Mouse (Mus musculus) intestine, embryonic 16.5 days (tissue): ENCODE measurements around the gene Foxp1. TPM values are rescaled to one million over a fixed set of nuclear protein-coding genes. Genes with fewer than 3 reads are reported as not detected.
A peak's percentile ranks its signal among the peaks of the same experiment; 100 is the strongest.

Experiments
- ATAC-seq: fragments of 200-750 bp; cut with Nextera tagmentation; 2 replicates; pipeline ENCODE4 v1.8.0; 2017; ENCODE audit warnings: moderate TSS enrichment, moderate library complexity
- H3K27ac ChIP-seq: fragments of 300-500 bp; sonication (generic); 2 replicates; pipeline ENCODE4 v1.5.1; 2014; ENCODE audit warnings: mild to moderate bottlenecking, low read length
- H3K27me3 ChIP-seq: fragments of 300-500 bp; sonication (generic); replicated peaks from 2 replicates; pipeline ENCODE4 v1.6.1; 2014; ENCODE audit warnings: low read length, control low read depth, mixed read lengths; ENCODE audit not compliant: control insufficient read depth, insufficient read depth
- H3K36me3 ChIP-seq: fragments of 300-500 bp; sonication (generic); 2 replicates; pipeline ENCODE4 v1.6.1; 2014; ENCODE audit warnings: low read length, control low read depth; ENCODE audit not compliant: control insufficient read depth, insufficient read depth
- H3K4me1 ChIP-seq: fragments of 300-500 bp; sonication (generic); 2 replicates; pipeline ENCODE4 v1.6.1; 2014; ENCODE audit warnings: low read length, control low read depth, mixed read lengths; ENCODE audit not compliant: control insufficient read depth, insufficient read depth
- H3K4me2 ChIP-seq: fragments of 300-500 bp; sonication (generic); 2 replicates; pipeline ENCODE4 v1.6.1; 2014; ENCODE audit warnings: low read depth, low read length, control low read depth
- H3K4me3 ChIP-seq: fragments of 300-500 bp; sonication (generic); 2 replicates; pipeline ENCODE4 v1.5.1; 2014; ENCODE audit warnings: mild to moderate bottlenecking, low read length
- H3K9ac ChIP-seq: fragments of 300-500 bp; sonication (generic); 2 replicates; pipeline ENCODE4 v1.6.1; 2014; ENCODE audit warnings: low read depth, low read length
- H3K9me3 ChIP-seq: fragments of 300-500 bp; sonication (generic); 2 replicates; pipeline ENCODE4 v1.6.1; 2016; ENCODE audit warnings: low read length, control low read depth; ENCODE audit not compliant: control insufficient read depth
- WGBS: fragments of 180-500 bp; shearing (Covaris S2); extraction: QIAGEN DNeasy Blood & Tissue Kit; methylation state at CpG from one replicate; pipeline ENCODE4 v1.1.7; 2014; 5-methylcytosine and 5-hydroxymethylcytosine counted together
- polyA plus RNA-seq: library from polyadenylated mRNA; unstranded; fragments of >200 nt; fragmentation: Nextera tagmentation; extraction: Ambion mirVana; gene quantifications from 2 replicates; pipeline ENCODE4 v1.2.1, GENCODE M21; 2015

Foxp1 gene
- polyA plus RNA-seq, 1 experiment from 2014 or later = 74.8 TPM

DNA sequence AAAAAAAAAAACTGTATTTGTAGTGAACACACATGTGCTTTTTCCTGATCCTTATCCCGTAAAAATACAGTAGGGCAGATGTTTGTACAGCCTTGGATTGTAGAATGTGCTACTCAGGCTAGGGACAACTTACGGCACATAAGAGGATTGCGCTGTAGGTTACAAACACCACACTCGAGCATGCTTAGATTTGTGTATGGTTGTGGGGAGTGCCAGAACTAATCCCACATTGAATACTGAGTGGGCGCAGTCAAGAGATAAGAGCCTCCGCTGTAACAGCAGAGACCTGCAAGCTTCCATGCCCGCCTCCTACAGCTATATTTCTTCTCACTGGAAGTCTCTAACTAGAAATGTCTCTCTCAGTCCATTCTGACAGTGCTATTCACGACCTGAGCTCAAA lies 286.9 kb downstream of the Foxp1 start:
- Histone ChIP-seq H3K36me3 (no peaks in the 10 kb centered on the region), H3K27ac (no peak overlapping the region; the same call in 1 of the 2 replicates), H3K4me3 (no peak overlapping the region), H3K4me1 (peaks cover 4% of the 10 kb centered on the region; the same call in 1 of the 2 replicates), H3K9ac (no peak overlapping the region), H3K9me3 (no peaks in the 10 kb centered on the region), H3K27me3 (no peaks in the 10 kb centered on the region), H3K4me2 (no peak overlapping the region)
- WGBS = 70% methylated on average over 8 of the region's 8 CpGs
- ATAC-seq = no peak

- 78% methylated on average over 10 of the region's 10 CpGs for WGBS
- ATAC-seq = no peak
- H3K27ac ChIP-seq = no peak overlapping the region
Measured at GRCm38 (mm10) chr6:99233411-99233810, 289.1 kb downstream of the Foxp1 start.

GRCm38 (mm10) chr6:99228336-99228870 lies 294.1 kb downstream of the Foxp1 start:
- no peak overlapping the region for H3K27ac ChIP-seq
- 79% methylated on average over 6 of the region's 6 CpGs for WGBS

More at GRCm38 (mm10) chr6:99233411-99233810, 289.1 kb downstream of the Foxp1 start:
- H3K9ac ChIP-seq = no peak overlapping the region
- peaks cover 4% of the 10 kb centered on the region; the same call in 1 of the 2 replicates for H3K4me1 ChIP-seq
- no peaks in the 10 kb centered on the region for H3K9me3 ChIP-seq
- no peaks in the 10 kb centered on the region for H3K36me3 ChIP-seq
- no peak overlapping the region for H3K4me2 ChIP-seq
- H3K4me3 ChIP-seq = no peak overlapping the region
- no peaks in the 10 kb centered on the region for H3K27me3 ChIP-seq

DNA sequence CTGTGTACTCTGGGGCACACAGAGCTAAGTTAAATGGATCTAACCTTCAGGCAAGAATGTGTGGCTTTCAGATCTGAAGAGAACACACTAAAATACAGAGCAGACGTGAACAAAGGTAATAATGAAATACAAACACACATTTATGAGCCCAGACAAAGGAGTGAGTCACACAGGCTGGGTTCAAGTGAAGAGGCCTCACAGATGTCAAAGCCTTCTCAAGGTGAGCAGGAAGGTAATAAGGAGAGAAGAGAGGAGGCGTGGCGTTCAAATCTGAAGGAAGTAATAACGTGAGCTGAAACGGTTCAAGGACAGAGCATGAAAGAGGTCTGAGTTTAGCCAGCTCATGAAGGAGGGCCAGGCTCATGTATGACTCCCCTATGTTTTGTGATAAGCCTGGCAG lies 301.4 kb downstream of the Foxp1 start:
- Histone ChIP-seq H3K27me3 (no peaks in the 10 kb centered on the region), H3K9me3 (no peaks in the 10 kb centered on the region), H3K4me1 (peaks cover 14% of the 10 kb centered on the region; the same call in 1 of the 2 replicates), H3K9ac (no peak overlapping the region), H3K36me3 (no peaks in the 10 kb centered on the region), H3K27ac (peak overlapping the region; percentile 81), H3K4me2 (no peak overlapping the region), H3K4me3 (no peak overlapping the region)
- 63% methylated on average over 5 of the region's 5 CpGs for WGBS
- ATAC-seq = peak; percentile 90

More at GRCm38 (mm10) chr6:99228336-99228870, 294.1 kb downstream of the Foxp1 start:
- Histone ChIP-seq H3K4me2 (no peak overlapping the region), H3K36me3 (no peaks in the 10 kb centered on the region), H3K4me3 (no peak overlapping the region), H3K9me3 (no peaks in the 10 kb centered on the region), H3K4me1 (peaks cover 10% of the 10 kb centered on the region; the same call in 1 of the 2 replicates), H3K9ac (no peak overlapping the region), H3K27me3 (no peaks in the 10 kb centered on the region)
- ATAC-seq = no peak

GRCm38 (mm10) chr6:99220472-99220871 lies 302.0 kb downstream of the Foxp1 start:
- Histone ChIP-seq H3K4me3 (no peak overlapping the region), H3K27me3 (no peaks in the 10 kb centered on the region), H3K27ac (peak overlapping the region; percentile 81; the same call in 1 of the 2 replicates), H3K36me3 (no peaks in the 10 kb centered on the region), H3K4me1 (peaks cover 14% of the 10 kb centered on the region; the same call in 1 of the 2 replicates), H3K4me2 (no peak overlapping the region), H3K9me3 (no peaks in the 10 kb centered on the region), H3K9ac (no peak overlapping the region)
- ATAC-seq = no peak
- 98% methylated on average over 3 of the region's 3 CpGs for WGBS

DNA sequence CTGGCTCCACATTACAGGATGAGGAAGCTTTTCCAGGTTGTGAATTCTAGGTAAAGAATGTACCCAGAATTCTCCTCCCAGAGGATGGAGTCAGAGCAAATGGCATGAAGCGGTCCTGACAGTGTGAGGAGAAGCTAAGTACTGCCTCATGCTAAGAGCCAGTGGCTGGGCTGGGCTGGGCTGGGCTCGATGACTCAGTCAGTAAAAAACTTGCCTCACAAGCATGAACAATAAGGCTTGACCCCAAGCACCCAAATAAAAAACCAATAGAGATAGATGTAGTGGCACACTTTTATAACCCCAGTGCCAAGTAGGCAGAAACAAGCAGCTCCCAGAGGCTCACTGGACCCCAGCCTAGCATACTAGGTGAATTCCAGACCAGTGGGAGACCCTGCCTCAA lies 304.7 kb downstream of the Foxp1 start:
- H3K27me3 ChIP-seq = no peaks in the 10 kb centered on the region
- 0 out of 2 replicates have a peak, but pooled peaks have one; percentile 52 for ATAC-seq
- WGBS = 65% methylated on average over 2 of the region's 2 CpGs
- H3K4me2 ChIP-seq = no peak overlapping the region
- H3K9ac ChIP-seq = no peak overlapping the region
- H3K4me3 ChIP-seq = no peak overlapping the region
- peaks cover 11% of the 10 kb centered on the region; the same call in 1 of the 2 replicates for H3K4me1 ChIP-seq
- no peaks in the 10 kb centered on the region for H3K9me3 ChIP-seq
- no peak overlapping the region for H3K27ac ChIP-seq
- H3K36me3 ChIP-seq = no peaks in the 10 kb centered on the region

DNA sequence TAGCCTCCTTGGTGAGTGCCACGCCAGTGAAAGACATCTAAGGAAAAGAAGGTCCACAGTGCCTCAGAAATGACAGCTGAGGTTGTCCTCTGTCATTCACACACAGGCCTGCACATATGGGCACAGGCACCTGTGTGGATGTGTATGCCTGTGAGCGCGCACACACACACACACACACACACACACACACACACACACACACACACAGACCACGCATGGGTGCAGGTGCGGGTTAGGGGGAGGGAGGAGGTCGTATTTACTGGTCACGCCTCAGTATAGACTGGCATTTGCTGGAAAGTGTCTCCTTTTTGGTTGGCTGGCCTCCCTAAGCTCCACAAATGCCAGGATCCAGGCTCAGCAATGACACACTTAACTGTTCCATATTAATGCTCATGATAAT lies 305.4 kb downstream of the Foxp1 start:
- Histone ChIP-seq H3K4me1 (peaks cover 9% of the 10 kb centered on the region; the same call in 1 of the 2 replicates), H3K4me3 (no peak overlapping the region), H3K4me2 (no peak overlapping the region), H3K9ac (no peak overlapping the region), H3K27me3 (no peaks in the 10 kb centered on the region), H3K27ac (no peak overlapping the region), H3K36me3 (no peaks in the 10 kb centered on the region), H3K9me3 (no peaks in the 10 kb centered on the region)
- WGBS = 80% methylated on average over 6 of the region's 7 CpGs
- ATAC-seq = no peak

DNA sequence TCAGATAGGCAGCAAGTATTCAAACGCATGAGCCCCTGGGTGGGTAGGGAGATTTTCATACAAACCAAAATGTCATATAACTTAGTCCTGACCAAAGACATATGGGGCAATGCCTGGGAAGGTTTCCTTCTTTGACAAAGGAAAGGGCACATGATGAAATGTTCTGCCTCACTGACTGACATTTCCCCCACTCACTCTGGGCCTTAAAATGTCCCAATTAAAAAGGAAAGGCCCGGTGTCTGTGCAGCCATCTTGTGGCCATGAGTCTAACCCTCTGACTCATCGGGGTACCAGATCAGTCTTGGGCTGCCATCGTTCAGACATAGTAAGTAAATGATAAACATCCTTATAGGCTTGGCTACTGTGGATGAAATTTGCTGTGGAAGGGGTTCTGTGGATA lies 310.1 kb downstream of the Foxp1 start:
- Histone ChIP-seq H3K9ac (no peak overlapping the region), H3K4me1 (peaks cover 3% of the 10 kb centered on the region), H3K27ac (no peak overlapping the region), H3K4me3 (no peak overlapping the region), H3K36me3 (no peaks in the 10 kb centered on the region), H3K4me2 (no peak overlapping the region), H3K9me3 (no peaks in the 10 kb centered on the region), H3K27me3 (no peaks in the 10 kb centered on the region)
- WGBS = 79% methylated on average over 4 of the region's 4 CpGs
- ATAC-seq = no peak

GRCm38 (mm10) chr6:99211663-99212333 lies 310.7 kb downstream of the Foxp1 start:
- no peak for ATAC-seq
- Histone ChIP-seq H3K27ac (no peak overlapping the region), H3K27me3 (no peaks in the 10 kb centered on the region), H3K9ac (no peak overlapping the region), H3K36me3 (no peaks in the 10 kb centered on the region), H3K4me2 (no peak overlapping the region), H3K4me1 (peaks cover 7% of the 10 kb centered on the region), H3K4me3 (no peak overlapping the region), H3K9me3 (no peaks in the 10 kb centered on the region)
- WGBS = 79% methylated on average over 5 of the region's 5 CpGs
